Mouse (Mus musculus) forebrain, postnatal 0 days (tissue): ENCODE results near the gene Gm3248. TPM values are rescaled to one million over a fixed set of nuclear protein-coding genes. Genes with fewer than 3 reads are reported as not detected.
"Not testable (repeated sequence)": the region's sequence is repeated elsewhere in the genome, so short reads cannot be mapped to it uniquely, and the experiment has no call there.

ENCODE experiments used
- ATAC-seq: fragments of 200-750 bp; cut with Nextera tagmentation; 2 replicates; pipeline ENCODE4 v1.8.0; 2017; ENCODE audit warnings: mild to moderate bottlenecking, moderate library complexity
- DNase-seq: peaks from one replicate; pipeline ENCODE4 v3.0.0-alpha.2; 2015
- H3K27ac ChIP-seq: fragments of 300-500 bp; sonication (generic); 2 replicates; pipeline ENCODE4 v1.5.1; 2014; ENCODE audit warnings: low read depth, mild to moderate bottlenecking, antibody characterized with exemption, low read length, moderate library complexity, mixed read lengths
- H3K27me3 ChIP-seq: fragments of 300-500 bp; sonication (generic); 2 replicates; pipeline ENCODE4 v1.6.1; 2014; ENCODE audit warnings: mild to moderate bottlenecking, low read length, mixed read lengths; ENCODE audit not compliant: insufficient read depth
- H3K36me3 ChIP-seq: fragments of 300-500 bp; sonication (generic); 2 replicates; pipeline ENCODE4 v1.6.1; 2014; ENCODE audit warnings: mild to moderate bottlenecking, moderate library complexity; ENCODE audit not compliant: insufficient read depth
- H3K4me1 ChIP-seq: fragments of 300-500 bp; sonication (generic); 2 replicates; pipeline ENCODE4 v1.6.1; 2014; ENCODE audit warnings: antibody characterized with exemption; ENCODE audit not compliant: insufficient read depth
- H3K4me2 ChIP-seq: fragments of 300-500 bp; sonication (generic); 2 replicates; pipeline ENCODE4 v1.6.1; 2014; ENCODE audit warnings: low read depth, mild to moderate bottlenecking, moderate library complexity
- H3K4me3 ChIP-seq: fragments of 300-500 bp; sonication (generic); 2 replicates; pipeline ENCODE4 v1.5.1; 2014; ENCODE audit warnings: low read depth, low read length, mixed read lengths
- H3K9ac ChIP-seq: fragments of 300-500 bp; sonication (generic); 2 replicates; pipeline ENCODE4 v1.6.1; 2014; ENCODE audit warnings: mild to moderate bottlenecking
- H3K9me3 ChIP-seq: fragments of 300-500 bp; sonication (generic); 2 replicates; pipeline ENCODE4 v1.6.1; 2016; ENCODE audit warnings: low read length
- CTCF ChIP-seq: sonication (generic); IDR thresholded peaks from 2 replicates; pipeline ENCODE4 v1.5.1; 2016; ENCODE audit warnings: antibody characterized with exemption, control low read depth, low read depth
- WGBS: fragments of 180-500 bp; shearing (Covaris S2); extraction: QIAGEN DNeasy Blood & Tissue Kit; methylation state at CpG from one replicate; pipeline ENCODE4 v1.1.7; 2014; 5-methylcytosine and 5-hydroxymethylcytosine counted together
- polyA plus RNA-seq: library from polyadenylated mRNA; unstranded; fragments of >200 nt; fragmentation: Nextera tagmentation; extraction: Ambion mirVana; gene quantifications from 2 replicates; pipeline ENCODE4 v1.2.1, GENCODE M21; 2015
- total RNA-seq: library from RNA; depleted of rRNA; stranded (reverse); fragments of >200 nt; gene quantifications from 2 replicates; pipeline ENCODE4 v1.2.3, GENCODE M21; 2014; rRNA removed

The Gm3248 gene
- total RNA-seq (1.2 and 2.2 TPM in 2 replicates), polyA plus RNA-seq (2.6 TPM in 2 replicates)

GRCm38 (mm10) chr14:5961635-5962034 lies at the start of gene Gm3248:
Gene Gm3248 (minus strand): TSS chr14:5961745.
- peak within 1 kb of the TSS; percentile 77 for H3K4me2 ChIP-seq
- H3K36me3 ChIP-seq, H3K27ac ChIP-seq, H3K9me3 ChIP-seq, H3K4me1 ChIP-seq, H3K27me3 ChIP-seq: not testable (repeated sequence)
- H3K9ac ChIP-seq, result peak within 1 kb of the TSS; percentile 69
- WGBS, result 2% methylated on average over 10 of the region's 23 CpGs
- H3K4me3 ChIP-seq, result peak within 1 kb of the TSS; percentile 45
- peak; percentile 45 for DNase-seq
- ATAC-seq, result 0 out of 2 replicates have a peak, but pooled peaks have one; percentile 51

GRCm38 (mm10) chr14:5987136-5987535 lies 25.6 kb upstream of the Gm3248 start:
- H3K9me3 ChIP-seq, H3K4me1 ChIP-seq, H3K36me3 ChIP-seq, DNase-seq, H3K4me3 ChIP-seq, H3K9ac ChIP-seq, H3K27me3 ChIP-seq, ATAC-seq, H3K4me2 ChIP-seq, H3K27ac ChIP-seq: not testable (repeated sequence)
- WGBS, result 80% methylated on average over 5 of the region's 7 CpGs

DNA sequence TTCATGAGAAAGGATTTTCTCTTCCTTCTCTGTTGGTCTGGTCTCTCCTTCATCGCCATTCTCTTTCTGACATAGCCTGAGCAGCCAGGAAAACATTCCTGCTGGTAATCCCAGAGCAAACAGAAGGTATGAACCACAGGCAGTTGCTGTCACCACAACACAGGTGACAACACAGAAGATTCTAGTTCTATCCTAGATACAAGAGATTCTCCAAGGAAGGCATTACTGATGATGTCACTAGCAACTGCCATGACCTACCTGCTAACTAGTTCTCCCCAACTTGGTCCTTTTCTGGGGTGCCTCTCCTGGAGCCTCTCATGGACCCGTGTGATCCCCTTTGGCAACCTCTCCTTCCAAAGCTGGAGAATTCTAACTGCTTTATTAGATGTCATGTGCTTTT lies 17.5 kb upstream of the Gm3248 start, which contains the start of gene Gm3453:
Gm3453 (minus strand) TSS at position 101 of the 400 bp plus-strand sequence.
- H3K27ac ChIP-seq, DNase-seq, H3K36me3 ChIP-seq, H3K4me1 ChIP-seq, H3K9me3 ChIP-seq, ATAC-seq, H3K4me2 ChIP-seq, H3K27me3 ChIP-seq, H3K9ac ChIP-seq, H3K4me3 ChIP-seq: not testable (repeated sequence)
- 69% methylated on average over 2 of the region's 2 CpGs for WGBS

GRCm38 (mm10) chr14:5962441-5962840 lies 896 bp upstream of the Gm3248 start:
- ATAC-seq, H3K27me3 ChIP-seq, H3K9ac ChIP-seq, H3K4me3 ChIP-seq, DNase-seq, H3K9me3 ChIP-seq, H3K36me3 ChIP-seq, H3K4me2 ChIP-seq, H3K4me1 ChIP-seq, H3K27ac ChIP-seq: not testable (repeated sequence)
- WGBS, result 16% methylated on average over 4 of the region's 4 CpGs

- peak overlapping the region; percentile 77 for H3K4me2 ChIP-seq
- 0 out of 2 replicates have a peak, but pooled peaks have one; percentile 43 for ATAC-seq
- H3K27ac ChIP-seq, H3K36me3 ChIP-seq, H3K4me1 ChIP-seq, H3K9me3 ChIP-seq, H3K27me3 ChIP-seq: not testable (repeated sequence)
- DNase-seq, result peak; percentile 5
- H3K4me3 ChIP-seq, result peak overlapping the region; percentile 45
- 2% methylated on average over 20 of the region's 24 CpGs for WGBS
- H3K9ac ChIP-seq, result peak overlapping the region; percentile 69
Measured at GRCm38 (mm10) chr14:5961102-5961501, 443 bp downstream of the Gm3248 start.

GRCm38 (mm10) chr14:5960479-5960878 lies 1.1 kb downstream of the Gm3248 start:
- H3K9ac ChIP-seq, DNase-seq, H3K4me2 ChIP-seq, ATAC-seq, H3K27me3 ChIP-seq, H3K4me3 ChIP-seq, H3K4me1 ChIP-seq, H3K27ac ChIP-seq, H3K9me3 ChIP-seq, H3K36me3 ChIP-seq: not testable (repeated sequence)
- 0% methylated on average over 3 of the region's 10 CpGs for WGBS
- peak; percentile 25; the same call in 1 of the 2 replicates for TF ChIP-seq CTCF

DNA sequence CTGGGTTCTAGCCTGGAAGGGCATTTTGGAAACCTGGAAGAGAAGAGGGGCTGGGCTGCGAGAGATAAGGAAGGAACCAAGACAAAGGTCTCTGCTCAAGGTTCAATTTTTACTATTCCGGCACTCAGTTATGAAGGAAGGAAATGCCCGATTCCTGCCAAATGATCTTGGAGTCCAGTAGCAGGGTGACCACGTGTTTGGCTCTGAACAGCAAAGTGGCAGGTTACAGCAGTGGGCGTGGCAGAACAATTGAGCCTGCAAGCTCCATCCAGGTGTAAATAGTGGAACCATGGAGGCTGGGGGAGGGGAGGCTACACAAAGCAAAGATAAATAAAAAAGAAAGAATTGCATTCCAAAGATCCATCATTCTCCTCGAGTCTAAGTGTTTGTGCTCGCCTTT lies 38.3 kb downstream of the Gm3248 start:
- H3K9ac ChIP-seq, ATAC-seq, H3K27ac ChIP-seq, H3K27me3 ChIP-seq, H3K4me1 ChIP-seq, H3K4me2 ChIP-seq, H3K9me3 ChIP-seq, H3K4me3 ChIP-seq, DNase-seq, H3K36me3 ChIP-seq: not testable (repeated sequence)
- 81% methylated on average over 7 of the region's 7 CpGs for WGBS

GRCm38 (mm10) chr14:5918330-5918942 lies 43.1 kb downstream of the Gm3248 start:
- ATAC-seq, H3K9ac ChIP-seq, H3K9me3 ChIP-seq, DNase-seq, H3K27ac ChIP-seq, H3K4me2 ChIP-seq, H3K36me3 ChIP-seq, H3K4me3 ChIP-seq, H3K27me3 ChIP-seq, H3K4me1 ChIP-seq: not testable (repeated sequence)
- WGBS, result 72% methylated on average over 4 of the region's 4 CpGs

- not testable (repeated sequence) for H3K9ac ChIP-seq, H3K4me1 ChIP-seq, H3K4me2 ChIP-seq, DNase-seq, H3K27ac ChIP-seq, H3K9me3 ChIP-seq, H3K36me3 ChIP-seq, H3K27me3 ChIP-seq, H3K4me3 ChIP-seq, ATAC-seq
- WGBS, result 91% methylated on average over 2 of the region's 2 CpGs
Measured at GRCm38 (mm10) chr14:5913701-5914100, 47.8 kb downstream of the Gm3248 start.
